Mouse (Mus musculus): ENCODE results near the gene Rnf145. TPM values are rescaled to one million over a fixed set of nuclear protein-coding genes. Genes with fewer than 3 reads are reported as not detected.

Rnf145 gene
- 100 to 1,000 TPM; 106 to 109 TPM for total RNA-seq (2021)
- long read RNA-seq, experiment 1, transcript Rnf145-201 (11 exons, 3,570 nt), result major isoform, 120 of 136 reads
- long read RNA-seq, experiment 1, partial matches to known transcripts, result 5 of 136 reads
- long read RNA-seq, experiment 1, other reads (novel, unspliced or antisense), result 11 of 136 reads
- long read RNA-seq, experiment 2, transcript Rnf145-201 (11 exons, 3,570 nt), result major isoform, 91 of 116 reads
- long read RNA-seq, experiment 2, partial matches to known transcripts, result 12 of 116 reads
- long read RNA-seq, experiment 2, other reads (novel, unspliced or antisense), result 13 of 116 reads

- peak; percentile 78 to 87 for DNase-seq (ENCODE audit: low spot score in 2 of 2)
- intact Hi-C loops (cut with DNase I), result loop anchor here (2.0 kb wide), 1 partner anchor 48 kb away; the partner anchor contains the start of gene Ublcp1
These were observed at the start of gene Rnf145 for GRCm38 (mm10) chr11:44518281-44519095. TSS of gene Rnf145 (plus strand) at chr11:44518964.

GRCm38 (mm10) chr11:44469646-44470431 lies 48.9 kb upstream of the Rnf145 start:
- DNase-seq (ENCODE audit: low spot score in 2 of 2), result peak; percentile 27 to 31
- intact Hi-C loops (cut with DNase I), result loop anchor here (2.0 kb wide), 1 partner anchor 49 kb away; the partner anchor contains the start of gene Rnf145

- DNase-seq (ENCODE audit: low spot score in 2 of 2), result peak; percentile 94
- intact Hi-C loops (cut with DNase I), result loop anchor here (2.0 kb wide), 1 partner anchor 48 kb away; the partner anchor contains the start of gene Rnf145
These were observed 48.1 kb upstream of the Rnf145 start, which contains the start of gene Ublcp1 for GRCm38 (mm10) chr11:44470432-44471336. TSS of gene Ublcp1 (minus strand) at chr11:44470498.

GRCm38 (mm10) chr11:44471337-44471995 lies 47.3 kb upstream of the Rnf145 start:
- intact Hi-C loops (cut with DNase I), result loop anchor here (2.0 kb wide), 1 partner anchor 47 kb away; the partner anchor contains the start of gene Rnf145

GRCm38 (mm10) chr11:44475467-44475866 lies 43.3 kb upstream of the Rnf145 start:
- no peak for DNase-seq (ENCODE audit: low spot score in 2 of 2)
- intact Hi-C loops (cut with DNase I), result no loop called here

More at GRCm38 (mm10) chr11:44471337-44471995, 47.3 kb upstream of the Rnf145 start:
- no peak for DNase-seq (ENCODE audit: low spot score in 2 of 2)

GRCm38 (mm10) chr11:44476445-44476844 lies 42.3 kb upstream of the Rnf145 start:
- intact Hi-C loops (cut with DNase I), result no loop called here
- no peak for DNase-seq (ENCODE audit: low spot score in 2 of 2)

GRCm38 (mm10) chr11:44478382-44478781 lies 40.4 kb upstream of the Rnf145 start:
- no peak for DNase-seq (ENCODE audit: low spot score in 2 of 2)
- intact Hi-C loops (cut with DNase I), result no loop called here

- no peak for DNase-seq (ENCODE audit: low spot score in 2 of 2)
- intact Hi-C loops (cut with DNase I), result no loop called here
These were observed 38.5 kb upstream of the Rnf145 start for GRCm38 (mm10) chr11:44480246-44480645.

GRCm38 (mm10) chr11:44485089-44485736 lies 33.6 kb upstream of the Rnf145 start:
- intact Hi-C loops (cut with DNase I), result no loop called here
- DNase-seq (ENCODE audit: low spot score in 2 of 2), result no peak

- intact Hi-C loops (cut with DNase I), result no loop called here
These were observed 29.6 kb upstream of the Rnf145 start for GRCm38 (mm10) chr11:44489117-44489516.

GRCm38 (mm10) chr11:44494643-44495323 lies 24.0 kb upstream of the Rnf145 start:
- intact Hi-C loops (cut with DNase I), result no loop called here

More at GRCm38 (mm10) chr11:44489117-44489516, 29.6 kb upstream of the Rnf145 start:
- DNase-seq (ENCODE audit: low spot score in 2 of 2), result no peak

GRCm38 (mm10) chr11:44496217-44496616 lies 22.5 kb upstream of the Rnf145 start:
- intact Hi-C loops (cut with DNase I), result no loop called here
- no peak for DNase-seq (ENCODE audit: low spot score in 2 of 2)

More at GRCm38 (mm10) chr11:44494643-44495323, 24.0 kb upstream of the Rnf145 start:
- no peak for DNase-seq (ENCODE audit: low spot score in 2 of 2)

- no peak for DNase-seq (ENCODE audit: low spot score in 2 of 2)
- intact Hi-C loops (cut with DNase I), result no loop called here
These were observed 20.1 kb upstream of the Rnf145 start for GRCm38 (mm10) chr11:44498412-44499272.

- no peak for DNase-seq (ENCODE audit: low spot score in 2 of 2)
- intact Hi-C loops (cut with DNase I), result no loop called here
These were observed 17.8 kb upstream of the Rnf145 start for GRCm38 (mm10) chr11:44500966-44501365.

- intact Hi-C loops (cut with DNase I), result no loop called here
- DNase-seq (ENCODE audit: low spot score in 2 of 2), result no peak
These were observed 17.3 kb upstream of the Rnf145 start for GRCm38 (mm10) chr11:44501477-44501876.

GRCm38 (mm10) chr11:44502931-44503330 lies 15.8 kb upstream of the Rnf145 start:
- no peak for DNase-seq (ENCODE audit: low spot score in 2 of 2)
- intact Hi-C loops (cut with DNase I), result no loop called here
